ENCODE assay signal across 9 mouse cellular contexts in genomic region chr7:12422855-12423254, GRCm38 (mm10). TPM values are rescaled to one million over a fixed set of nuclear protein-coding genes. Genes with fewer than 3 reads are reported as not detected.
DNase-seq lines count a peak whose midpoint lies in the region; ATAC-seq and TF ChIP-seq lines count a peak whose summit lies in the region.
"Had no signal": no experiment of that assay in that cellular context is flagged by ENCODE, and none has a peak within 500 bp of the region (broad histone marks: within the 10 kb centered on the region; RNA-seq: fewer than 3 reads in every experiment).

No protein-coding gene starts in this region.

- H3K4me1 ChIP-seq in lung, embryonic 16.5 days (replicated peaks; ENCODE audit: control insufficient read depth, insufficient read depth, low read length) = peaks cover 4% of the 10 kb centered on the region; the same call in 1 of the 2 replicates
- peaks cover 13% of the 10 kb centered on the region for H3K4me1 ChIP-seq in forebrain, embryonic 16.5 days (replicated peaks; ENCODE audit: control insufficient read depth, insufficient read depth, low read length)
- H3K4me1 ChIP-seq in limb, embryonic 14.5 days (ENCODE audit: control insufficient read depth, insufficient read depth, low read length) = peaks cover 3% of the 10 kb centered on the region; the same call in 1 of the 2 replicates
- no peaks in the 10 kb centered on the region; the same call in 1 of the 2 replicates for H3K4me1 ChIP-seq in small intestine, adult 2 months (ENCODE audit: control insufficient read depth, insufficient read depth, insufficient read length, low read length)

- peak overlapping the region; percentile 50 for H3K4me2 ChIP-seq in lung, embryonic 16.5 days (ENCODE audit: low read depth, low read length)
- peak overlapping the region; percentile 52 for H3K4me2 ChIP-seq in forebrain, embryonic 16.5 days (ENCODE audit: low read length)
- no peak overlapping the region for H3K4me2 ChIP-seq in limb, embryonic 14.5 days (replicated peaks; ENCODE audit: low read depth, low read length, severe bottlenecking)

- 0 out of 2 replicates have a peak, but pooled peaks cover 2% of the 10 kb centered on the region for H3K36me3 ChIP-seq in lung, embryonic 16.5 days (ENCODE audit: control insufficient read depth, insufficient read depth, low read length)
- peaks cover 3% of the 10 kb centered on the region; the same call in 1 of the 2 replicates for H3K36me3 ChIP-seq in forebrain, embryonic 16.5 days (ENCODE audit: control insufficient read depth, insufficient read depth)
- H3K36me3 ChIP-seq in limb, embryonic 14.5 days (ENCODE audit: control insufficient read depth, insufficient read depth, low read length) = peaks cover 12% of the 10 kb centered on the region
- H3K36me3 ChIP-seq in small intestine, adult 2 months (ENCODE audit: control insufficient read depth, insufficient read depth, low read length) = no peaks in the 10 kb centered on the region

- H3K9me3 ChIP-seq in lung, embryonic 16.5 days (ENCODE audit: control insufficient read depth, low read length) = no peaks in the 10 kb centered on the region
- H3K9me3 ChIP-seq in forebrain, embryonic 16.5 days (ENCODE audit: control insufficient read depth, low read length) = no peaks in the 10 kb centered on the region
- no peaks in the 10 kb centered on the region for H3K9me3 ChIP-seq in limb, embryonic 14.5 days (ENCODE audit: control insufficient read depth, low read length)

- peak overlapping the region; percentile 54 for H3K4me3 ChIP-seq in lung, embryonic 16.5 days (ENCODE audit: low read length)
- H3K4me3 ChIP-seq in forebrain, embryonic 16.5 days (replicated peaks; ENCODE audit: low read length) = peak overlapping the region; percentile 64
- peak overlapping the region; percentile 68 for H3K4me3 ChIP-seq in limb, embryonic 14.5 days (replicated peaks; ENCODE audit: low read length)
- H3K4me3 ChIP-seq in small intestine, adult 2 months (ENCODE audit: low read depth, low read length) = peak overlapping the region; percentile 70; the same call in 1 of the 2 replicates

- H3K27me3 ChIP-seq in lung, embryonic 16.5 days (ENCODE audit: control insufficient read depth, insufficient read depth, low read depth, low read length) = no peaks in the 10 kb centered on the region
- H3K27me3 ChIP-seq in forebrain, embryonic 16.5 days (replicated peaks; ENCODE audit: control insufficient read depth, insufficient read depth, low read length) = no peaks in the 10 kb centered on the region
- no peaks in the 10 kb centered on the region for H3K27me3 ChIP-seq in limb, embryonic 14.5 days (ENCODE audit: control insufficient read depth, insufficient read depth, low read length)
- H3K27me3 ChIP-seq in small intestine, adult 2 months (ENCODE audit: control insufficient read depth, insufficient read depth, low read length) = no peaks in the 10 kb centered on the region

- TF ChIP-seq POLR2A in limb, embryonic 14.5 days (IDR thresholded peaks at IDR 0.05; ENCODE audit: borderline replicate concordance, extremely low read depth, insufficient read depth, insufficient read length) = no peak
- no peak for TF ChIP-seq POLR2A in small intestine, adult 2 months (IDR thresholded peaks at IDR 0.05; ENCODE audit: low read depth, low read length)

- no peak overlapping the region; the same call in 1 of the 2 replicates for H3K9ac ChIP-seq in lung, embryonic 16.5 days (ENCODE audit: low read length)
- peak overlapping the region; percentile 75; the same call in 1 of the 2 replicates for H3K9ac ChIP-seq in forebrain, embryonic 16.5 days (replicated peaks; ENCODE audit: low read depth, low read length)
- H3K9ac ChIP-seq in limb, embryonic 14.5 days (ENCODE audit: low read depth, low read length, severe bottlenecking) = no peak overlapping the region

- ATAC-seq in lung, embryonic 16.5 days (ENCODE audit: low read depth) = no peak; the same call in 1 of the 2 replicates
- ATAC-seq in forebrain, embryonic 16.5 days = peak; percentile 41
- no peak for ATAC-seq in limb, embryonic 14.5 days (ENCODE audit: low FRiP score, low read depth)
- ATAC-seq in erythroid progenitor cell, adult 5-6 weeks (replicated peaks; ENCODE audit: low FRiP score, poor library complexity, severe bottlenecking) = no peak

- no peak for TF ChIP-seq CTCF in small intestine, adult 2 months (IDR thresholded peaks at IDR 0.05; ENCODE audit: extremely low read depth, insufficient read length, insufficient replicate concordance, low read depth, low read length)

- no peak for DNase-seq in lung, postnatal 36 days
- DNase-seq in limb, embryonic 14.5 days (ENCODE audit: low spot score) = no peak
- no peak for DNase-seq in ovary, postnatal 36 days (ENCODE audit: low spot score)
- no peak for DNase-seq in layer of hippocampus, adult 11-12 months (ENCODE audit: low spot score)

- WGBS in lung, embryonic 16.5 days = 56% methylated on average over 3 of the region's 3 CpGs
- 57% methylated on average over 3 of the region's 3 CpGs for WGBS in forebrain, embryonic 16.5 days
- WGBS in limb, embryonic 14.5 days = 59% methylated on average over 3 of the region's 3 CpGs
- 57% methylated on average over 3 of the region's 3 CpGs for WGBS in small intestine, adult 2 months

- H3K27ac ChIP-seq in lung, embryonic 16.5 days (ENCODE audit: low read length) = no peak overlapping the region
- no peak overlapping the region for H3K27ac ChIP-seq in forebrain, embryonic 16.5 days (ENCODE audit: low read length)
- H3K27ac ChIP-seq in limb, embryonic 14.5 days (replicated peaks; ENCODE audit: low read depth, low read length) = no peak overlapping the region
- H3K27ac ChIP-seq in small intestine, adult 2 months (ENCODE audit: insufficient read depth, low read depth, low read length) = no peak overlapping the region

RNA-seq across cellular contexts. Expression of gene Zfp551, which starts 0.3 kb away (rescaled TPM):
- polyA plus RNA-seq in lung, embryonic 16.5 days (2015; fragmentation: Nextera tagmentation; extraction: Ambion mirVana) = 3.2 and 3.7 TPM in 2 replicates
- 10.0 and 12.6 TPM in 2 replicates for polyA plus RNA-seq in forebrain, embryonic 16.5 days (2015; fragmentation: Nextera tagmentation; extraction: Ambion mirVana)
- 3.3 TPM in 2 replicates for polyA plus RNA-seq in limb, embryonic 14.5 days (2012; rRNA removed)
- 5.3 and 6.6 TPM in 2 replicates for polyA plus RNA-seq in limb, embryonic 14.5 days (2014; fragmentation: Nextera tagmentation; extraction: Ambion mirVana)
- 0.06 and 0.09 TPM in 2 replicates for polyA plus RNA-seq in small intestine, adult 2 months (2012; rRNA removed)
- not detected in 2 replicates for total RNA-seq in erythroid progenitor cell, adult 5-6 weeks (2015; ENCODE audit: low replicate concordance)
- total RNA-seq in erythroid progenitor cell, adult 5-6 weeks (2017; ENCODE audit: low replicate concordance) = not detected in 2 replicates

RNA-seq across cellular contexts. Expression of gene Vmn1r84, which starts 53.8 kb away (rescaled TPM):
- not detected in 2 replicates for polyA plus RNA-seq in lung, embryonic 16.5 days (2015; fragmentation: Nextera tagmentation; extraction: Ambion mirVana)
- polyA plus RNA-seq in forebrain, embryonic 16.5 days (2015; fragmentation: Nextera tagmentation; extraction: Ambion mirVana) = not detected in 2 replicates
- 0.03 and 0.04 TPM in 2 replicates for polyA plus RNA-seq in limb, embryonic 14.5 days (2012; rRNA removed)
- not detected in 2 replicates for polyA plus RNA-seq in limb, embryonic 14.5 days (2014; fragmentation: Nextera tagmentation; extraction: Ambion mirVana)
- polyA plus RNA-seq in small intestine, adult 2 months (2012; rRNA removed) = not detected in 2 replicates
- total RNA-seq in erythroid progenitor cell, adult 5-6 weeks (2015; ENCODE audit: low replicate concordance) = not detected in 2 replicates
- not detected in 2 replicates for total RNA-seq in erythroid progenitor cell, adult 5-6 weeks (2017; ENCODE audit: low replicate concordance)
- polyA plus RNA-seq: large intestine, adult 2 months had no signal

RNA-seq across cellular contexts. Expression of gene Zfp606, which starts 55.2 kb away (rescaled TPM):
- 21.6 TPM in 2 replicates for polyA plus RNA-seq in lung, embryonic 16.5 days (2015; fragmentation: Nextera tagmentation; extraction: Ambion mirVana)
- polyA plus RNA-seq in forebrain, embryonic 16.5 days (2015; fragmentation: Nextera tagmentation; extraction: Ambion mirVana) = 52.7 and 61.5 TPM in 2 replicates
- 9.6 and 12.3 TPM in 2 replicates for polyA plus RNA-seq in limb, embryonic 14.5 days (2012; rRNA removed)
- polyA plus RNA-seq in limb, embryonic 14.5 days (2014; fragmentation: Nextera tagmentation; extraction: Ambion mirVana) = 23.5 and 27.9 TPM in 2 replicates
- polyA plus RNA-seq in small intestine, adult 2 months (2012; rRNA removed) = 1.0 and 1.1 TPM in 2 replicates
- 4.0 TPM in 1 of 2 replicates, not detected in the other for total RNA-seq in erythroid progenitor cell, adult 5-6 weeks (2015; ENCODE audit: low replicate concordance)
- total RNA-seq in erythroid progenitor cell, adult 5-6 weeks (2017; ENCODE audit: low replicate concordance) = 1.8 TPM in 1 of 2 replicates, not detected in the other
